Mouse (Mus musculus): Measurements from ENCODE around the gene Ralgps2. TPM values are rescaled to one million over a fixed set of nuclear protein-coding genes. Genes with fewer than 3 reads are reported as not detected.
A peak's percentile ranks its signal among the peaks of the same experiment; 100 is the strongest.

Gene Ralgps2
- total RNA-seq, 2 experiments from 2014 or later = 70.9 to 80.5 TPM

- H3K4me3 ChIP-seq = no peak overlapping the region
- no peak overlapping the region for H3K27ac ChIP-seq
- DNase-seq (ENCODE audit: low spot score in 2 of 2) = no peak
- peak; percentile 62 for TF ChIP-seq CTCF (conservative IDR thresholded peaks at IDR 0.05)
These were observed 77.9 kb downstream of the Ralgps2 start for GRCm38 (mm10) chr1:156861475-156862043.

- no peak for TF ChIP-seq CTCF (conservative IDR thresholded peaks at IDR 0.05)
- no peak for DNase-seq (ENCODE audit: low spot score in 2 of 2)
- H3K4me3 ChIP-seq = no peak overlapping the region
- no peak overlapping the region for H3K27ac ChIP-seq
These were observed 79.2 kb downstream of the Ralgps2 start for GRCm38 (mm10) chr1:156860266-156860665.

GRCm38 (mm10) chr1:156859711-156860250, 79.6 kb downstream of the Ralgps2 start:
- TF ChIP-seq CTCF (conservative IDR thresholded peaks at IDR 0.05) = no peak
- H3K27ac ChIP-seq = no peak overlapping the region
- no peak overlapping the region for H3K4me3 ChIP-seq
- no peak for DNase-seq (ENCODE audit: low spot score in 2 of 2)

- H3K4me3 ChIP-seq = no peak overlapping the region
- TF ChIP-seq CTCF (conservative IDR thresholded peaks at IDR 0.05) = no peak
- no peak overlapping the region for H3K27ac ChIP-seq
- DNase-seq (ENCODE audit: low spot score in 2 of 2) = no peak
These were observed 80.3 kb downstream of the Ralgps2 start for GRCm38 (mm10) chr1:156859156-156859555.

GRCm38 (mm10) chr1:156856666-156857065, 82.8 kb downstream of the Ralgps2 start:
- TF ChIP-seq CTCF (conservative IDR thresholded peaks at IDR 0.05) = no peak
- Histone ChIP-seq H3K27ac (peak overlapping the region; percentile 21; the same call in 1 of the 2 replicates), H3K4me3 (no peak overlapping the region)
- DNase-seq (ENCODE audit: low spot score in 2 of 2) = no peak

- DNase-seq (ENCODE audit: low spot score in 2 of 2) = no peak
- H3K27ac ChIP-seq = no peak overlapping the region
- no peak overlapping the region for H3K4me3 ChIP-seq
- TF ChIP-seq CTCF (conservative IDR thresholded peaks at IDR 0.05) = no peak
These were observed 84.9 kb downstream of the Ralgps2 start for GRCm38 (mm10) chr1:156854558-156854957.

GRCm38 (mm10) chr1:156852872-156853271, 86.6 kb downstream of the Ralgps2 start:
- Histone ChIP-seq H3K4me3 (no peak overlapping the region), H3K27ac (no peak overlapping the region)
- no peak for TF ChIP-seq CTCF (conservative IDR thresholded peaks at IDR 0.05)
- no peak for DNase-seq (ENCODE audit: low spot score in 2 of 2)

- TF ChIP-seq CTCF (conservative IDR thresholded peaks at IDR 0.05) = no peak
- no peak for DNase-seq (ENCODE audit: low spot score in 2 of 2)
These were observed 87.0 kb downstream of the Ralgps2 start for GRCm38 (mm10) chr1:156852409-156852808.

GRCm38 (mm10) chr1:156847098-156847497, 92.3 kb downstream of the Ralgps2 start:
- no peak for TF ChIP-seq CTCF (conservative IDR thresholded peaks at IDR 0.05)
- no peak for DNase-seq (ENCODE audit: low spot score in 2 of 2)
- no peak overlapping the region for H3K27ac ChIP-seq
- H3K4me3 ChIP-seq = no peak overlapping the region

More at GRCm38 (mm10) chr1:156852409-156852808, 87.0 kb downstream of the Ralgps2 start:
- H3K4me3 ChIP-seq = no peak overlapping the region
- no peak overlapping the region for H3K27ac ChIP-seq

GRCm38 (mm10) chr1:156841625-156842339, 97.6 kb downstream of the Ralgps2 start:
- DNase-seq (ENCODE audit: low spot score in 2 of 2) = peak in 1 of 2 experiments; percentile 8
- H3K4me3 ChIP-seq = no peak overlapping the region
- no peak for TF ChIP-seq CTCF (conservative IDR thresholded peaks at IDR 0.05)
- peak overlapping the region; percentile 76 for H3K27ac ChIP-seq

- no peak for TF ChIP-seq CTCF (conservative IDR thresholded peaks at IDR 0.05)
- DNase-seq (ENCODE audit: low spot score in 2 of 2) = peak in 1 of 2 experiments; percentile 30
- no peak overlapping the region for H3K27ac ChIP-seq
- H3K4me3 ChIP-seq = peak overlapping the region; percentile 39
These were observed 100.7 kb downstream of the Ralgps2 start for GRCm38 (mm10) chr1:156838695-156839094.

GRCm38 (mm10) chr1:156838177-156838576, 101.2 kb downstream of the Ralgps2 start, which contains the start of gene Angptl1:
Gene Angptl1, plus strand, starts transcription at chr1:156838562.
- Histone ChIP-seq H3K27ac (no peak within 1 kb of the TSS), H3K4me3 (peak within 1 kb of the TSS; percentile 39)
- no peak for TF ChIP-seq CTCF (conservative IDR thresholded peaks at IDR 0.05)
- DNase-seq (ENCODE audit: low spot score in 2 of 2) = no peak

- H3K27ac ChIP-seq = no peak overlapping the region
- no peak for TF ChIP-seq CTCF (conservative IDR thresholded peaks at IDR 0.05)
These were observed 120.2 kb downstream of the Ralgps2 start for GRCm38 (mm10) chr1:156819236-156819635.

More at GRCm38 (mm10) chr1:156819236-156819635, 120.2 kb downstream of the Ralgps2 start:
- H3K4me3 ChIP-seq = no peak overlapping the region
- DNase-seq (ENCODE audit: low spot score in 2 of 2) = no peak

All from layer of hippocampus, adult 2 months (tissue).